8 mouse cellular contexts compared by ENCODE assay signal in the genomic region with DNA sequence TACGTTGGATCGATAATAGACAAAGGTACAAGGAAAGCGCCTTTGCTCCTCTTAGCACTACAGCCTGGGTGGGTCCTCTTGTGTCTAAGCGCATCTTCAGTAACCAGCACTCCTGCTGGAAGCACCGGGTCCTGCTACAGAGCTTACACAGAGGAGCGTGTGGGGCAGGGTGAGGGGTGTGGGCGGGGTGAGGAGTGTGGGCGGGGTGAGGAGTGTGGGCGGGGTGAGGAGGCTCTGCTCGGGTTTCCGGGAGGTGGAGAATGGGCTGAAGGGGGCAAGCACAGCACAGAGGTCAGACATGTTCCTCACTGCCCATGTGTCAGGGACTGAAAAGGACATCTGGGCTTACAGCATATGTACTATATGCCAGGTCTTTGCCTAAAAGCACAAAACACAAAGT. TPM values are rescaled to one million over a fixed set of nuclear protein-coding genes. Genes with fewer than 3 reads are reported as not detected.
A peak's percentile ranks its signal among the peaks of the same experiment; 100 is the strongest.
DNase-seq lines count a peak whose midpoint lies in the region; ATAC-seq and TF ChIP-seq lines count a peak whose summit lies in the region.

No protein-coding gene starts in this region.

- TF ChIP-seq EP300 in heart, postnatal 0 days (IDR thresholded peaks at IDR 0.05; ENCODE audit: low read depth), result no peak

- intact Hi-C loops in heart, postnatal 36 days (cut with DNase I), result no loop called here

- no peak overlapping the region for H3K9ac ChIP-seq in heart, postnatal 0 days (replicated peaks; ENCODE audit: low read depth, low read length)
- no peak overlapping the region for H3K9ac ChIP-seq in liver, embryonic 13.5 days

- peak; percentile 8; the same call in 1 of the 2 replicates for TF ChIP-seq CTCF in heart, postnatal 0 days (IDR thresholded peaks at IDR 0.05; ENCODE audit: low read depth)
- TF ChIP-seq CTCF in brain, embryonic 14.5 days (IDR thresholded peaks at IDR 0.05; ENCODE audit: borderline replicate concordance, extremely low read depth, insufficient read depth, insufficient read length), result no peak

- peaks cover 64% of the 10 kb centered on the region for H3K36me3 ChIP-seq in heart, postnatal 0 days (replicated peaks; ENCODE audit: control insufficient read depth, insufficient read depth, low read length)
- H3K36me3 ChIP-seq in liver, embryonic 13.5 days, result peaks cover 58% of the 10 kb centered on the region

- H3K4me1 ChIP-seq in heart, postnatal 0 days (ENCODE audit: control insufficient read depth, insufficient read depth), result no peaks in the 10 kb centered on the region
- H3K4me1 ChIP-seq in liver, embryonic 13.5 days (replicated peaks), result peaks cover 37% of the 10 kb centered on the region

- no peak for DNase-seq in heart, postnatal 0 days (ENCODE audit: low spot score)
- no peak for DNase-seq in heart, postnatal 36 days
- peak; percentile 53 for DNase-seq in brain, embryonic 14.5 days (ENCODE audit: low read depth)
- DNase-seq in liver, embryonic 13.5 days, result peak; percentile 75
- DNase-seq in neural tube, embryonic 10.5 days (ENCODE audit: extremely low spot score, low spot score), result peak; percentile 74
- no peak for DNase-seq in natural killer cell, adult 2 months (ENCODE audit: low spot score in 2 of 2)
- no peak for DNase-seq in cerebellum, adult 9-11 months

- WGBS in heart, postnatal 0 days, result 35% methylated on average over 11 of the region's 11 CpGs
- WGBS in liver, embryonic 13.5 days (ENCODE audit: insufficient replicate concordance), result 16% methylated on average over 11 of the region's 11 CpGs

- peak; percentile 63 for ATAC-seq in heart, postnatal 0 days (ENCODE audit: insufficient read depth, low read depth)
- peak; percentile 35 to 65; a peak in 2 of 4 replicates for ATAC-seq in hematopoietic stem cell, adult 5-6 weeks (replicated peaks in 1 of 2; ENCODE audit: insufficient read depth in 1 of 2, low FRiP score in 2 of 2, low TSS enrichment in 1 of 2, low read depth in 1 of 2, poor library complexity in 2 of 2, severe bottlenecking in 2 of 2)
- peak; percentile 99 for ATAC-seq in liver, embryonic 13.5 days (ENCODE audit: low read depth)

- H3K4me3 ChIP-seq in heart, postnatal 0 days (ENCODE audit: low read depth, low read length), result no peak overlapping the region
- no peak overlapping the region for H3K4me3 ChIP-seq in liver, embryonic 13.5 days (replicated peaks)

- no peak overlapping the region for H3K27ac ChIP-seq in heart, postnatal 0 days (ENCODE audit: low read depth)
- H3K27ac ChIP-seq in liver, embryonic 13.5 days, result peak overlapping the region; percentile 21; the same call in 1 of the 2 replicates

- no peak for TF ChIP-seq POLR2A in brain, embryonic 14.5 days (IDR thresholded peaks at IDR 0.05; ENCODE audit: borderline replicate concordance, extremely low read depth, insufficient read depth, insufficient read length, poor library complexity, severe bottlenecking)

- H3K27me3 ChIP-seq in heart, postnatal 0 days (ENCODE audit: control insufficient read depth, insufficient read depth, low read length), result no peaks in the 10 kb centered on the region
- no peaks in the 10 kb centered on the region for H3K27me3 ChIP-seq in liver, embryonic 13.5 days

- H3K9me3 ChIP-seq in heart, postnatal 0 days (replicated peaks; ENCODE audit: control insufficient read depth, low read length), result no peaks in the 10 kb centered on the region
- H3K9me3 ChIP-seq in liver, embryonic 13.5 days (replicated peaks), result no peaks in the 10 kb centered on the region

- H3K4me2 ChIP-seq in heart, postnatal 0 days (ENCODE audit: low read depth, low read length), result no peak overlapping the region
- no peak overlapping the region for H3K4me2 ChIP-seq in liver, embryonic 13.5 days

RNA-seq across cellular contexts. Expression of a gene that starts 30.9 kb away (rescaled TPM):
- total RNA-seq in heart, postnatal 0 days (2014; rRNA removed; ENCODE audit: low replicate concordance), result 94.8 and 139 TPM in 2 replicates
- 231 and 235 TPM in 2 replicates for polyA plus RNA-seq in heart, postnatal 0 days (2015; fragmentation: Nextera tagmentation; extraction: Ambion mirVana)
- total RNA-seq in heart, postnatal 36 days (2021), result 100 to 1,000 TPM; 372 to 397 TPM
- polyA plus RNA-seq in brain, embryonic 14.5 days (2012; rRNA removed), result 22.3 and 49.9 TPM in 2 replicates
- 52.1 and 63.4 TPM in 2 replicates for total RNA-seq in hematopoietic stem cell, adult 5-6 weeks (2017)
- polyA plus RNA-seq in liver, embryonic 13.5 days (2015; fragmentation: Nextera tagmentation; extraction: Ambion mirVana), result 88.0 and 103 TPM in 2 replicates

Comparison
In these comparisons a context has a peak if more than half of its experiments do, and no peak if none do; other contexts are left out.
1. DNase-seq: peak in brain, embryonic 14.5 days (single experiment), liver, embryonic 13.5 days (single experiment) and neural tube, embryonic 10.5 days (single experiment); none in heart, postnatal 0 days (single experiment), heart, postnatal 36 days (0 of 2), natural killer cell, adult 2 months (0 of 2) and cerebellum, adult 9-11 months (single experiment).
2. Peak in every context shown above with its lines, with median percentiles within 50 percentile points of each other: ATAC-seq.